Mouse (Mus musculus) gastrocnemius, postnatal 4 days (tissue): ENCODE results near the gene Gucy2d. TPM values are rescaled to one million over a fixed set of nuclear protein-coding genes. Genes with fewer than 3 reads are reported as not detected.
A peak's percentile ranks its signal among the peaks of the same experiment; 100 is the strongest.

Source experiments
- DNase-seq, 2 experiments: peaks; one replicate each; pipeline ENCODE4 v3.0.0; 2021 to 2022; ENCODE audit warnings: low spot score in 2 of 2, mixed read lengths in 2 of 2
- total RNA-seq, 2 experiments: library from RNA; stranded (reverse); gene quantifications; 2 replicates each; pipeline ENCODE4 v1.2.3; 2021

Gene Gucy2d
- total RNA-seq, 2 experiments from 2014 or later, result 0.12 TPM; not detected in 1

DNA sequence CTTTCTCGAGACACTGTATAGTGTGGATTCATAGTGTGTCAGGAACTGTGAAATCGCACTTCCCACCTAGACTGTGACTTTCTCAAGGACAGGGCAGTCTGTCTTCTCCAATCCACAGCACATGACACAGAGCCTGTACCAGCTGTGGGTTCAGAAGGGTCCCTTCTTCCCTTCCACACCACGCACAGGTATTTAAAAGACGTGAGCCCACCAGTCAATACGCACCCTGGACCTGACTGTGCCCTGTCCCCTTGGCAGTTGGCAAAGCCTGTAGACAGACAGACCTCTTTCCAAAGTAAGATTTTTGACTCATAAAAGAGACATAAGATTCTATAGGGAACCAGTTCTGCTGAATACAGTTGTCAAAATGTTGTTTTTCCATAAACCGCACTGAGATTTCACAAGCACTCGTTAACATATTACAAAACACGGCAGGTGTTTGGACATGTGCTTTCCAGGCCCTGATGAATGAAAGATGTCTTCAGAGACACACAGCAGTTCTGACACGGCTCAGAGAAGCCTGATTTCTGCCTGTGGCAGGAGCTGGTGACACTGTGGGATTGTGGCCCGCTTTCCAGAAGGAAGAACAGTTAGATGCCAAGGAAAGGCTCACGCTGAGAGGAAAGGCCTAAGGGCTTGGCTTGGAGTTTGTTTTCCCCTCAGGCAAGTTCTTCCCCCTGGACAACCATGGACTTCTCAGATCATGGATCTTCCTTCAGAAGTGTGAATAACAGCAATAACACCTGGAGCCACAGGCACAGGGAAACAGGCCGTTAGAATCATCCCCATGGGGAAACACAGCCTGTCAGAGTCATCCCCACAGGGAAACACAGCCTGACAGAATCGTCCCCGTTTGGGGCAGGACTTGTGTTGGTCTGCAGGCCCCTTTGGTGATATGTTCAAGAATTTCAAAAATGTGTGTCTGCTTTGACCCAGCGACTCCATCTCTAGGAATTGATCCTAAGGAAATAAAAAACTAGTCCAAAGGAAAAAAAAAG is 71.0 kb downstream of the Gucy2d start:
- DNase-seq, result no peak

DNA sequence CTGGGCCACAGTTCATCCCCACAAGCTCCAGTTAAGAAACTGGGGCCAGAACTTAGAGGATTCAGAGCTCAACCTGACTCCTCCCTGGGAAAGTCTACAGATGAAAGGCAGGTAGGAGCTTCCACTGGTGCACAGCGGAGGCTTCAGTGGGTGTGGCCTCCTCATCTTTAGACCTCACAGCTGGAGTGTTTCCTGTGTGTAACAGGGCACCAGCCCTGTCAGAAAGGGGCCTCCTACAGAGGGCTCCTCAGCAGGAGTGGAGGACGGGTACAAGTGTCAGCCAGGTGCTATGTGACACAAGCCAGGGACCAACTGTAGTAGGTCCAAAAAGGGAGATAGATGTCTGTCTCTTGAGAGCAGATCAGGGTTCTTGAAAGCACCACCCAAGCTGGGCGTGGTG is 73.0 kb downstream of the Gucy2d start:
- DNase-seq, result no peak

DNA sequence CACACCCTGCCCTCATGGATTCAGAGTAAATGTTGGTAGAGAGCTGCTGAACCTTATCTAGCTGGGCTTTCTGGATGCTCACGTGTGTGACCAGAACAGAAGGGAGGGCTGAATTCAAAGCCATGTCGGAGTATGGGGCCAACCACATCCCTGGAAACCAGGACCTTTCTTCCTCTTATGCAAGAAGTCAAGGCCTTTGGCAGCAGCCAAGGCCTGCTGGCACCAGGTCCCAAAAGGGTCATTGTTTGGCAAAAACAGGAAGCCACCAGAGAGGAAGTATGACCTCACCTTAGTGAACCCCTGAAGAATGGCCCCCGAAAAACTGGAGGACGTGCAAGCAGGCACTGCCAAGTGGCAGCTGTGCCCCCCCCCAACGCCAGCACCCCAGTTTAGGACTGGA is 82.4 kb downstream of the Gucy2d start:
- DNase-seq, result no peak

DNA sequence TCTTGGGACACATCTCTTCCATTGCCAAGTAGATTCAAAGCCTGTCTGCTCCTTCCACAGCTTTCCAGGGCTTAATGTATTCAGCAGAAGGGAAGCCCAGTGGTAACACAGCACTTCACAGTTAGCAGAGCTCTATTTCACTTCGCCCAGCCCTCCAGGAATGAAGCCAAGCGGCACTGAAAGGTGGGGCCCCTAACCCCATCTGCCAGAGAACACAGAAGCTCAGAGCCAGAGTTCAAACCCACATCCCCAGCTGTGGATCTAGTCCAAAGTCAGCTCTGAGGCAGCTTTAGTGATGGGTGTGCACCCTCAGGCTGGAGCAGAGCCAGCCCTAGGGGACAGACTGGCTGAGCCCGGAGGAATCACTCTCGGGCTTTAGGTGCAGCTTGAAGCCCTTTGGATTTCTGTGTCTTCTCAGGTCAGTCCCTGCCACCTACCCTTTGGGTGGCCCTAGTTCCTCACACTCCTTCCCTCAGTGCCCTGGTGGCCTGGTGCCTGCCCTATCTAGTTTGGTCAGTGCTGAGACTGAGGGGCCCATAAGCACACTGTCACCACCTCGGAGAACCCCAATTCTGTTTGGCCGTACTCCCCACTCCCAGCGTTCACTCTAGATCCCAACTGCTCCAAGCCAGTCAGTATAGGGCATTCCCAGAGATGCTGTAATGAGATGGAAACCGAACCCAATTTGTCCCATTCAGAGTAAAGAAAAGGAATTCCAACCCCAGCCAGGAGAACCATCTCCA is 83.0 kb downstream of the Gucy2d start:
- DNase-seq, result peak in 1 of 2 experiments; percentile 33

DNA sequence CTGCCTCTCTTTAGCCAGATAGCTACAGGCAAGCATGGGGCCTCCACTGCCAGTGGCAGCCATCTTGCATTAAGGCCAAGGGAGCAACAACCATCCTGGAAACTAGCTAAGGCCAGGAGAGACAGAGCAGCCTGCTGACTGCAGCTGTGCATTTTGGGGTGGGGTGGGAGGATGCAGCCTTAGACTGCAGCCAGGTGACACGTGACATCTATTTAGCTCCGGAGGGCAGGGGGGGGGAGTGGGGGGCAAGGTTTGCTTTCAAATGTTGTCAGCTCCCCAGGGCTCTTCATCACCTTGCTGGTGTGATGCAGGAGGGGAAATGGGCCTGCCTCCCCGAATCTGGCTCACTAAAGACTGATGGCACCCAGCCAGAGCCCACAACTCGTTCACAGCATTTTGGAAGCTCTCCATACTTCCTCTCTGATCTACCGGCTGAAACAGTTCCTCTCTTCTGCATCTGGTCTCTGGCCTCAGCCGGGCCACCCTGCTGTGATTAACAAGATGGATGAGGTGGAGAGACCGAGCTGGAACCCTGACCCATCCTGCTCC is 83.7 kb downstream of the Gucy2d start:
- DNase-seq, result peak; percentile 39 to 64

DNA sequence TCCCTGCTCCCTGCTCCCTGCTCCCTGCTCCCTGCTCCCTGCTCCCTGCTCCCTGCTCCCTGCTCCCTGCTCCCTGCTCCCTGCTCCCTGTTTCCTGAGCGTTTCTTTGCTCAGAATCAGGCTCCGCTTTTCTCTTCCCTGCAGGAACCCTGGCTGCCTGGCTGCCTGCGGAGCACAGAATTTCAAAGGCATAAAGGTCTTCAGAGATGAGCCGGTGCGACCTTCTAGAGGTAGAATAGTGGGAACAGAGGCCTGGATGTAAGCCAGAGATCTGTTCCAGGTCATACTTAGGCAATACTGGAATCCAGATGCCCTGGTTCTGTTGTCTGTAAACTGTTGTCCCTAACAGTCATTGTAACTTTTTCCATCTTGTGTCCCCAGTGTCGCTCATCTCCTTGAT is 84.2 kb downstream of the Gucy2d start:
- no peak for DNase-seq

DNA sequence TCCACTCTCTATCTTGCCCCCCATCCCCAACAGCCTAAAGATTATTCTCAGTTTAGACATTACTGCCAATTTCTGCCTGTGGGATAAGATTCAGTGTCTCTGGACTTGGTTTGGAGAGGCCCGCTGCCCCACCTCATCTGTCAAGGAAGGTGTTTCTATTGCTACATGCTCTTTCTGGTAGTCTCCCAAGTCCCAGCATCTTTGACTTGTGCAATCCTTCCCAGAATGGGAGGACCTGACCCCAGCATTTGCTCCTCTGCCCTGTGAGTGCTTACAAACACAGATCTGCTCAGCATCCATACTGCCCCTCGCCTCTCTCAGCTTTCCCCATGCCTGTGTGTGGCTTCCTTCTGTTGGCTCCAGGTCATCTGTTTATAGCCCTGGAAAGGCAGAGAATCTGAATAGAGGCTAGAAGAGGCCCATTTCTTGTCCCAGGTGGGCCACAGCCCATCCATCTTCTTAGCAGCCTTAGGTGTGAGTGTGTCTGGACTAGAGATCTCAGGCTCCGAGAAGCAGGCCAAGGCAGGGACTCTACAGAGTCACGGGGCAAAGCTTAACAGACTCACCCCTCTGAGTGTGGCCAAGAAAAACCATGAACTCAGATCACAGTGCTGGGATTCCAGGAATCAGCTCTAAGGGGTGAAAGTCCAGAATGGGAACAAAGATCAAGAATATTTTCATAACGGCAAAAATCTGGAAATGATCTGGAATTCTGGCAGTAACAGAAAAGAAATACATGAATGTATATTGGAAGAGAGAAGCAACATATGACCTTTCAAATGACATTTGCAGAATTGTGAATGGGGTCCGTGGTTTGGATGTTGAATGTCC is 84.9 kb downstream of the Gucy2d start:
- DNase-seq, result no peak

Other genes starting within 250 kb of the Gucy2d start
- gene B3gnt6, start 240.9 kb upstream of the Gucy2d start, total RNA-seq, result not detected
- 10 to 100 TPM in 1 of 2 experiments, 1 to 10 TPM in 1; 7.7 to 11.7 TPM for gene Acer3, start 119.2 kb upstream of the Gucy2d start, total RNA-seq
- 10 to 100 TPM; 16.4 to 19.3 TPM for gene Tsku, start 79.1 kb upstream of the Gucy2d start, total RNA-seq
- gene Lrrc32, start 48.9 kb downstream of the Gucy2d start, total RNA-seq, result 10 to 100 TPM; 12.8 to 14.6 TPM
- 10 to 100 TPM; 30.4 to 36.9 TPM for gene Emsy, start 216.4 kb downstream of the Gucy2d start, total RNA-seq